In genomic region chr6:47790745-47791144, GRCm38 (mm10) we compare ENCODE assay signal across 10 mouse cellular contexts. TPM values are rescaled to one million over a fixed set of nuclear protein-coding genes. Genes with fewer than 3 reads are reported as not detected.
DNase-seq lines count a peak whose midpoint lies in the region; ATAC-seq and TF ChIP-seq lines count a peak whose summit lies in the region.
"Had no signal": no experiment of that assay in that cellular context is flagged by ENCODE, and none has a peak within 500 bp of the region (broad histone marks: within the 10 kb centered on the region; RNA-seq: fewer than 3 reads in every experiment).

No protein-coding gene starts in this region.

- peaks cover 7% of the 10 kb centered on the region for H3K36me3 ChIP-seq in thymus, adult 2 months (ENCODE audit: control insufficient read depth, insufficient read depth, low read length)
- H3K36me3 ChIP-seq in stomach, postnatal 0 days (ENCODE audit: control insufficient read depth, insufficient read depth, low read length): no peaks in the 10 kb centered on the region

- H3K9me3 ChIP-seq in stomach, postnatal 0 days (ENCODE audit: control insufficient read depth, low read length): no peaks in the 10 kb centered on the region
- H3K9me3 ChIP-seq: heart, embryonic 15.5 days had no signal

- TF ChIP-seq POLR2A in thymus, adult 2 months (IDR thresholded peaks at IDR 0.05; ENCODE audit: control insufficient read depth, extremely low read depth, insufficient read depth, low read length, poor library complexity): no peak

- no peak overlapping the region for H3K9ac ChIP-seq in stomach, postnatal 0 days (ENCODE audit: low read length)
- H3K9ac ChIP-seq: heart, embryonic 15.5 days had no signal

- H3K4me3 ChIP-seq in thymus, adult 2 months (ENCODE audit: control insufficient read depth, insufficient read depth, low read length): no peak overlapping the region
- H3K4me3 ChIP-seq in stomach, postnatal 0 days (ENCODE audit: low read depth, low read length): no peak overlapping the region
- H3K4me3 ChIP-seq: heart, embryonic 15.5 days had no signal

- DNase-seq in adrenal gland, postnatal 10 days: peak; percentile 51
- no peak for DNase-seq in adrenal gland, postnatal 4 days (ENCODE audit: low spot score in 2 of 2)
- peak; percentile 22 for DNase-seq in thymus, adult 2 months
- no peak for DNase-seq in thymus, postnatal 10 days (ENCODE audit: low spot score in 2 of 2)
- DNase-seq in induced T-regulatory cell, adult 2 months (ENCODE audit: low read depth): peak; percentile 66
- DNase-seq in stomach, postnatal 0 days (ENCODE audit: low spot score): peak; percentile 67
- DNase-seq in ovary, postnatal 10 days (ENCODE audit: low spot score): no peak
- no peak for DNase-seq in layer of hippocampus, adult 8-10 months (ENCODE audit: low spot score in 2 of 2)
- DNase-seq: cerebellum, adult 11-12 months had no signal

- no peak for TF ChIP-seq CTCF in thymus, adult 2 months (IDR thresholded peaks at IDR 0.05; ENCODE audit: borderline replicate concordance, control insufficient read depth, extremely low read depth, insufficient read depth, low read length, poor library complexity)
- no peak for TF ChIP-seq CTCF in stomach, postnatal 0 days (IDR thresholded peaks at IDR 0.05; ENCODE audit: low read depth)

- no peak overlapping the region for H3K4me2 ChIP-seq in stomach, postnatal 0 days (replicated peaks; ENCODE audit: low read depth)
- H3K4me2 ChIP-seq: heart, embryonic 15.5 days had no signal

- H3K4me1 ChIP-seq in thymus, adult 2 months (replicated peaks; ENCODE audit: control insufficient read depth, insufficient read depth, low read length): peaks cover 5% of the 10 kb centered on the region; the same call in 1 of the 2 replicates
- H3K4me1 ChIP-seq in stomach, postnatal 0 days (replicated peaks; ENCODE audit: control insufficient read depth, insufficient read depth): no peaks in the 10 kb centered on the region

- 0 out of 2 replicates have a peak, but pooled peaks have one; percentile 37 for ATAC-seq in stomach, postnatal 0 days (ENCODE audit: low FRiP score, low TSS enrichment)

- no peak for TF ChIP-seq EP300 in stomach, postnatal 0 days (optimal IDR thresholded peaks at IDR 0.05)

- H3K27me3 ChIP-seq in thymus, adult 2 months (ENCODE audit: control insufficient read depth, insufficient read depth, low read length): no peaks in the 10 kb centered on the region
- H3K27me3 ChIP-seq in stomach, postnatal 0 days (ENCODE audit: control insufficient read depth, insufficient read depth, low read length): no peaks in the 10 kb centered on the region
- H3K27me3 ChIP-seq: heart, embryonic 15.5 days had no signal

- H3K27ac ChIP-seq in thymus, adult 2 months (ENCODE audit: control insufficient read depth, insufficient read depth, low read length): no peak overlapping the region
- H3K27ac ChIP-seq in stomach, postnatal 0 days (replicated peaks): no peak overlapping the region
- H3K27ac ChIP-seq: heart, embryonic 15.5 days had no signal

- 62% methylated on average over 2 of the region's 2 CpGs for WGBS in thymus, adult 2 months
- WGBS in stomach, postnatal 0 days: 44% methylated on average over 2 of the region's 2 CpGs

RNA-seq across cellular contexts. Expression of gene Pdia4, which starts 22.5 kb away (rescaled TPM):
- total RNA-seq in adrenal gland, postnatal 10 days (2021): 10 to 100 TPM; 84.9 to 93.6 TPM
- total RNA-seq in adrenal gland, postnatal 4 days (2021): 100 to 1,000 TPM; 115 to 130 TPM
- 24.7 and 25.4 TPM in 2 replicates for polyA plus RNA-seq in thymus, adult 2 months (2012; rRNA removed)
- 169 and 180 TPM in 2 replicates for polyA plus RNA-seq in stomach, postnatal 0 days (2015; fragmentation: Nextera tagmentation; extraction: Ambion mirVana)
- total RNA-seq in layer of hippocampus, adult 8-10 months (2022): 10 to 100 TPM; 55.5 to 94.5 (median 72.9) TPM

RNA-seq across cellular contexts. Expression of gene Zfp786, which starts 39.9 kb away (rescaled TPM):
- total RNA-seq in adrenal gland, postnatal 10 days (2021): 1 to 10 TPM in 1 of 2 experiments, under 1 TPM in 1; 0.66 to 2.0 TPM
- total RNA-seq in adrenal gland, postnatal 4 days (2021): 1 to 10 TPM; 2.1 to 2.7 TPM
- polyA plus RNA-seq in thymus, adult 2 months (2012; rRNA removed): 0.24 and 0.31 TPM in 2 replicates
- 1.0 and 1.1 TPM in 2 replicates for polyA plus RNA-seq in stomach, postnatal 0 days (2015; fragmentation: Nextera tagmentation; extraction: Ambion mirVana)
- total RNA-seq in layer of hippocampus, adult 8-10 months (2022): 1 to 10 TPM; 4.9 to 5.7 (median 5.0) TPM

RNA-seq across cellular contexts. Expression of gene Zfp398, which starts 44.7 kb away (rescaled TPM):
- total RNA-seq in adrenal gland, postnatal 10 days (2021): 10 to 100 TPM in 1 of 2 experiments, 1 to 10 TPM in 1; 6.7 to 11.8 TPM
- 10 to 100 TPM; 16.7 to 18.0 TPM for total RNA-seq in adrenal gland, postnatal 4 days (2021)
- 26.5 and 32.0 TPM in 2 replicates for polyA plus RNA-seq in thymus, adult 2 months (2012; rRNA removed)
- 3.8 and 4.0 TPM in 2 replicates for polyA plus RNA-seq in stomach, postnatal 0 days (2015; fragmentation: Nextera tagmentation; extraction: Ambion mirVana)
- 10 to 100 TPM; 21.2 to 27.1 (median 24.1) TPM for total RNA-seq in layer of hippocampus, adult 8-10 months (2022)

Comparison
In these comparisons a context has a peak if more than half of its experiments do, and no peak if none do; other contexts are left out.
1. DNase-seq: peak in adrenal gland, postnatal 10 days (single experiment), thymus, adult 2 months (single experiment), induced T-regulatory cell, adult 2 months (single experiment) and stomach, postnatal 0 days (single experiment); none in adrenal gland, postnatal 4 days (0 of 2), thymus, postnatal 10 days (0 of 2), ovary, postnatal 10 days (single experiment) and layer of hippocampus, adult 8-10 months (0 of 2).